Mouse (Mus musculus): ENCODE results near the gene Pip5k1c. TPM values are rescaled to one million over a fixed set of nuclear protein-coding genes. Genes with fewer than 3 reads are reported as not detected.

Pip5k1c gene
- polyA plus RNA-seq, 1 experiment = 288 TPM

GRCm38 (mm10) chr10:81268643-81269412, 23.9 kb upstream of the Pip5k1c start:
- Histone ChIP-seq H3K27ac (ENCODE audit: insufficient read depth, low read length) (peak overlapping the region; percentile 53; the same call in 1 of the 2 replicates), H3K4me3 (replicated peaks; ENCODE audit: insufficient read depth, low read depth, low read length) (peak overlapping the region; percentile 83), H3K27me3 (ENCODE audit: control insufficient read depth, insufficient read depth, low read length) (no peaks in the 10 kb centered on the region), H3K4me1 (ENCODE audit: control insufficient read depth, insufficient read depth, low read length) (peaks cover 7% of the 10 kb centered on the region)
- TF ChIP-seq CTCF (IDR thresholded peaks at IDR 0.05; ENCODE audit: borderline replicate concordance, insufficient read depth, low read depth, low read length) (no peak), POLR2A (IDR thresholded peaks at IDR 0.05; ENCODE audit: borderline replicate concordance, insufficient read depth, low read length) (no peak)
- 56% methylated on average over 16 of the region's 16 CpGs for WGBS
- DNase-seq = no peak

GRCm38 (mm10) chr10:81272356-81272755, 20.4 kb upstream of the Pip5k1c start:
- TF ChIP-seq POLR2A (IDR thresholded peaks at IDR 0.05; ENCODE audit: borderline replicate concordance, insufficient read depth, low read length) (no peak), CTCF (IDR thresholded peaks at IDR 0.05; ENCODE audit: borderline replicate concordance, insufficient read depth, low read depth, low read length) (no peak)
- peaks cover 4% of the 10 kb centered on the region for H3K4me1 ChIP-seq (ENCODE audit: control insufficient read depth, insufficient read depth, low read length)
- WGBS = 81% methylated on average over 21 of the region's 21 CpGs

GRCm38 (mm10) chr10:81273842-81274241, 18.9 kb upstream of the Pip5k1c start:
- DNase-seq = no peak
- WGBS = 92% methylated on average over 19 of the region's 19 CpGs

More at GRCm38 (mm10) chr10:81272356-81272755, 20.4 kb upstream of the Pip5k1c start:
- DNase-seq = no peak
- Histone ChIP-seq H3K4me3 (replicated peaks; ENCODE audit: insufficient read depth, low read depth, low read length) (no peak overlapping the region), H3K27me3 (ENCODE audit: control insufficient read depth, insufficient read depth, low read length) (no peaks in the 10 kb centered on the region), H3K27ac (ENCODE audit: insufficient read depth, low read length) (no peak overlapping the region)

DNA sequence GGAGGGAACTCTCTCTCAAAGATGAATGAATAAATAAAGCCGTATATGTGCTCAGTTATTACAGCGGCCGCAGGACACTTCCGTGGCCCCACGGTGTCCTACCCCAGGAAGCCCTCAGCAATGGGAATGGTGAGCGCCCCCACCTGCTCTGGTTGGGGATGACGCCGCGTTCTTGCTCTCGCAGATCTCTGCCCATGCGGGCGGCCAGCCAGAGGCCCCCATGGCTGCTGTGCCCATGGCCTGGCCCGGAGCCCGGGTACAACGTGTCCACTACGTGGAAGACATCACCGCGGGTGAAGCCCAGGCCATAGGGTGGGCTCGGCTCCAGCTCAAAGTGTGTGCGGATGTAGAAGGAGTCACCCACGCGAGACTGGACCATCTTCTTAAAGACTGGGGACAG, 15.1 kb upstream of the Pip5k1c start:
- TF ChIP-seq CTCF (IDR thresholded peaks at IDR 0.05; ENCODE audit: borderline replicate concordance, insufficient read depth, low read depth, low read length) = no peak
- no peak for TF ChIP-seq POLR2A (IDR thresholded peaks at IDR 0.05; ENCODE audit: borderline replicate concordance, insufficient read depth, low read length)
- Histone ChIP-seq H3K4me3 (replicated peaks; ENCODE audit: insufficient read depth, low read depth, low read length) (no peak overlapping the region), H3K27me3 (ENCODE audit: control insufficient read depth, insufficient read depth, low read length) (no peaks in the 10 kb centered on the region), H3K4me1 (ENCODE audit: control insufficient read depth, insufficient read depth, low read length) (no peaks in the 10 kb centered on the region; the same call in 1 of the 2 replicates), H3K27ac (ENCODE audit: insufficient read depth, low read length) (no peak overlapping the region)
- WGBS = 30% methylated on average over 22 of the region's 22 CpGs
- no peak for DNase-seq

More at GRCm38 (mm10) chr10:81273842-81274241, 18.9 kb upstream of the Pip5k1c start:
- Histone ChIP-seq H3K4me3 (replicated peaks; ENCODE audit: insufficient read depth, low read depth, low read length) (no peak overlapping the region), H3K27me3 (ENCODE audit: control insufficient read depth, insufficient read depth, low read length) (no peaks in the 10 kb centered on the region), H3K4me1 (ENCODE audit: control insufficient read depth, insufficient read depth, low read length) (peaks cover 4% of the 10 kb centered on the region), H3K27ac (ENCODE audit: insufficient read depth, low read length) (no peak overlapping the region)
- TF ChIP-seq CTCF (IDR thresholded peaks at IDR 0.05; ENCODE audit: borderline replicate concordance, insufficient read depth, low read depth, low read length) = no peak
- TF ChIP-seq POLR2A (IDR thresholded peaks at IDR 0.05; ENCODE audit: borderline replicate concordance, insufficient read depth, low read length) = no peak

DNA sequence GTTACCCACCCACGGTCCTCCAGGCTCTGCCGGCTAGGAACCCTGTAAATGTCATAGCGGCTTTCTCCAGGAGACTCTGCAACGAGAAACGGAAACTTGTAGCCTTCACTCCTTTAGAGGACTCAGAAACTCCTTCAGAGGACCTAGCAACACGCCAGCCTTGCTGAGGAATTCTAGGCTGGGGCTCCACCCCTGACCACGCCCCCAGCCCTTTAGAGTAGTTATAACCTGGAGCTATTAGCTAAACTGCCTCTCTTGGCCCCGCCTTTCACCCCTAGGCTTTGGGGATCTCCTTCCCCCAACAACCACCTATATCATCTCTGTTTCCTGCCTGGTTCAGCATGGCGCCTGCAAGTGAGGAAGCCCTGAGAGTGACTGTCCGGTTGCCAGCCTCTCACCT, 13.3 kb upstream of the Pip5k1c start:
- no peak for TF ChIP-seq CTCF (IDR thresholded peaks at IDR 0.05; ENCODE audit: borderline replicate concordance, insufficient read depth, low read depth, low read length)
- no peak for TF ChIP-seq POLR2A (IDR thresholded peaks at IDR 0.05; ENCODE audit: borderline replicate concordance, insufficient read depth, low read length)
- H3K27me3 ChIP-seq (ENCODE audit: control insufficient read depth, insufficient read depth, low read length) = no peaks in the 10 kb centered on the region
- H3K4me1 ChIP-seq (ENCODE audit: control insufficient read depth, insufficient read depth, low read length) = no peaks in the 10 kb centered on the region; the same call in 1 of the 2 replicates
- DNase-seq = no peak
- no peak overlapping the region for H3K4me3 ChIP-seq (replicated peaks; ENCODE audit: insufficient read depth, low read depth, low read length)
- WGBS = 49% methylated on average over 10 of the region's 10 CpGs
- H3K27ac ChIP-seq (ENCODE audit: insufficient read depth, low read length) = no peak overlapping the region

- 59% methylated on average over 6 of the region's 6 CpGs for WGBS
- H3K27ac ChIP-seq (ENCODE audit: insufficient read depth, low read length) = no peak overlapping the region
- H3K4me3 ChIP-seq (replicated peaks; ENCODE audit: insufficient read depth, low read depth, low read length) = no peak overlapping the region
- no peak for DNase-seq
- no peaks in the 10 kb centered on the region for H3K27me3 ChIP-seq (ENCODE audit: control insufficient read depth, insufficient read depth, low read length)
- H3K4me1 ChIP-seq (ENCODE audit: control insufficient read depth, insufficient read depth, low read length) = no peaks in the 10 kb centered on the region
- no peak for TF ChIP-seq POLR2A (IDR thresholded peaks at IDR 0.05; ENCODE audit: borderline replicate concordance, insufficient read depth, low read length)
- TF ChIP-seq CTCF (IDR thresholded peaks at IDR 0.05; ENCODE audit: borderline replicate concordance, insufficient read depth, low read depth, low read length) = no peak
Measured at GRCm38 (mm10) chr10:81284189-81284588, 8.6 kb upstream of the Pip5k1c start.

DNA sequence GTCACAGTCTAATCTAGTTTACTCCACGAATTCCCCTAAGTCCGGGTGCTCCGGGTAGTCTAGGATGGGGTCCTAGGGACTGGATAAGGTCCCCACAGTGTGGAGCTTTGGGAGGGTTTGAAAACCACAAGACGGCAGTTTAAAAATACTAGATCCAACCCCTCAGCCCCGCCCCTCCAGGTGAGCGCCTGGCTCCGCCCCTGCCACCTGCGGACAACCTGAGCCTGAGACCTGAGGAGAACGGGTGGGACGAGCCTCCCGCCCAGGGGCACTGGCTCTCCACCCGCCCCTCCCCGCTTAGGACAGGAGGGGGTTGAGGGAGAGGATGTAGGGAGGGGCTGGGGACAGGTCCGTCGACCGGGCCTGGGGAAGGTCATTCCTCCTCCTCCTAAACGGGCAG, 8.0 kb upstream of the Pip5k1c start:
- TF ChIP-seq CTCF (IDR thresholded peaks at IDR 0.05; ENCODE audit: borderline replicate concordance, insufficient read depth, low read depth, low read length) (no peak), POLR2A (IDR thresholded peaks at IDR 0.05; ENCODE audit: borderline replicate concordance, insufficient read depth, low read length) (no peak)
- no peak overlapping the region for H3K27ac ChIP-seq (ENCODE audit: insufficient read depth, low read length)
- H3K4me3 ChIP-seq (replicated peaks; ENCODE audit: insufficient read depth, low read depth, low read length) = no peak overlapping the region
- WGBS = 21% methylated on average over 17 of the region's 17 CpGs
- no peaks in the 10 kb centered on the region for H3K4me1 ChIP-seq (ENCODE audit: control insufficient read depth, insufficient read depth, low read length)
- no peak for DNase-seq
- H3K27me3 ChIP-seq (ENCODE audit: control insufficient read depth, insufficient read depth, low read length) = no peaks in the 10 kb centered on the region

Data from cerebellum, adult 2 months (tissue).